Mouse (Mus musculus): ENCODE results near the gene Hoga1.

DNA sequence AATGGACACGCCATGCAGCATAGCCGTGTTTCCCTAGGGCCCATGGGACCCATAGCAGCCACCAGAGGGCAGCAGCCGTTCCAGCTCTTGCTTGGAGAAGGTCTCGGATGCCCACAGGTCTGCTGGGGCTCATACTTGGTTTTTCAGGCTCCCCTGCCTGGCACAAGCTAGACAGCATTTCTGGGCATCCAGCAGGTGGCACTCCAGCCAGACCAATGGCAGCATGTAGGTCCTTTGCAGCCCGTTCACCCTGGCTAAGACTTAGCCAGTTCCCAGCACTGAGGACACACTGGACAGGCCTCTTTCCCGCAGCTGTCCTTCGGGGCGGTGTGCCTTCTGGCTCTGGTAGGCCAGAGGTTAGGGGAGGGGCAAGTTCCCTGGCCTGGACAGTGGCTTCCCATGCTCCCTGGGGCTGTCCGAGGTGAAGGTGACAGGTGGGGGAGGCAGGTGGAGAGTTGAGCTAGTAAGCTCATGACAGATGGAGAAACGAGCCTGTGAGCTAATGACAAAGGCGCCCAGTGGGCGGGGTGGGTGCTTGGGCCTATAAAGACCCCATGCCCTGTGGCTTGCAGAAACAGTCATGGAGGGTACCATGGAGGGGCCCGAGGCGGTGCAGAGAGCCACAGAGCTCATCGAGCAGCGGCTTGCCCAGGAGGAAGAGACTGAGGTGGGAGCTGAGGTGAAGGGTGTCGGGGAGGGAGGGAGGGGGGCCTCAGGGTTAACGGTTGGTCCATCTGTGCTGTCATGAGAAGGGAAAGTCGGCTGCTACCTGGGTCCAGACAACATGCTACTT, 9.8 kb upstream of the Hoga1 start, which contains the start of gene Ankrd2:
- TF ChIP-seq CTCF (IDR thresholded peaks at IDR 0.05; ENCODE audit: low read depth, low read length) = peak; percentile 67
- no peak for TF ChIP-seq TAL1 (conservative IDR thresholded peaks at IDR 0.05; ENCODE audit: low read depth, low read length)
- no peak for TF ChIP-seq GATA1 (IDR thresholded peaks at IDR 0.05; ENCODE audit: borderline replicate concordance, low read length)
- no peak for TF ChIP-seq GATA2 (IDR thresholded peaks at IDR 0.05; ENCODE audit: borderline replicate concordance, low read depth, low read length)
- no peak for TF ChIP-seq POLR2AphosphoS5 (IDR thresholded peaks at IDR 0.05; ENCODE audit: insufficient replicate concordance, low read depth, low read length)

All from G1E (cell line).